Mouse (Mus musculus): ENCODE results near the gene Gm49711.

Gm49711 gene

DNA sequence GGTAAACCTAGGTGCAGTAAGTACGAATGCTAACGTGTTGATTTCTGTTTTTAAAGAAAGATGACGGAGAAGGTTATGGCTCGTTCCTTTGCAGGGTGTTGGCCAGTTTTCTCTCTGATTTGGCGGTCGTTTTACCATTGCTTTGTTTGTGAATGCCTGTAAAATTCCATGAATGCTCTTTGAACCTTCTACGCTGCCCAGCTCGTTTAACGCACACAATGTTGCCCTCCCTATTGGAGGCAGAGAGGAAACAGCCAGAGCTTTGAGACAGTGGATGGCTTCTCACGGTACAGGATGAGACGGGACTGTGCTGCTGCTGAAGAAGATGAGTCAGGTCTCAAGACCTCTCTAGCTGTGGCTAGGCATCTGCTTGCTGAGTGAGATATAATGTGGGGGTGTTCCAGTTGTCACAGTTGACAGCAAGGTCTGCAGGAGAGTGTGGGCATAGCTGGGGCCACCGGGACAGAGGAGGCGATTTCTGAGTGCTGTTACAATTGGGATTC is 60.9 kb downstream of the Gm49711 start:
- in situ Hi-C loops (cut with MboI, MseI): no loop called here

DNA sequence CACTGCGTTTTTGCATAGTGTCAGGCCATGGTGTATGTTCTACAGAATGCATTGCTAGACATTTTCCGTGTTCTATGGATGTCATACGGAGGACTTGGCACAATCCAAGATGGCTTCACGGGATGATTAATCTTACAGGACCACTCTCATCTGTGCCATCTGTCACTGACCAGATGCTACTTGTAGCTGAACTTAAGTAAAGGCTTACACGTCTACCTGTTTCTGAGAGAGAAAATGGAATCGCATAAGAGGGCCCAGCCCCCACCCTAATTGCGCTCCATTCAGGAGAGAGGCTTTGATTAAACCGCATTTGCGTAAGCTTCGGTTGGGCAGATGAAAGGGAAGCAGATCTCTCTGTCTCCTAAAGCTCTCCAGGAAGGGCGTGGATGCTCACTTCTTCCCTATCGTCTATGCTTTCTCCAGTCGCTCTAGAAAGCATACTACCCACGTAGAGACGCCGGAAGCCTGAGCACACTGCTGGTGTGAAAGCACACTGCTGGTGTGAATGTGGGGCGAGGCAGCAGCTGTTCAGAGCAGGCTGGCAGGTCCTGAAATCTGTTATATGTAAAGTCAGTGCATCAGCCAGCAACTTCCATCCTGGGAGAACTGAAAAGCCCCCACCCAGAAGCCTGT is 62.9 kb downstream of the Gm49711 start:
- in situ Hi-C loops (cut with MboI, MseI): no loop called here

DNA sequence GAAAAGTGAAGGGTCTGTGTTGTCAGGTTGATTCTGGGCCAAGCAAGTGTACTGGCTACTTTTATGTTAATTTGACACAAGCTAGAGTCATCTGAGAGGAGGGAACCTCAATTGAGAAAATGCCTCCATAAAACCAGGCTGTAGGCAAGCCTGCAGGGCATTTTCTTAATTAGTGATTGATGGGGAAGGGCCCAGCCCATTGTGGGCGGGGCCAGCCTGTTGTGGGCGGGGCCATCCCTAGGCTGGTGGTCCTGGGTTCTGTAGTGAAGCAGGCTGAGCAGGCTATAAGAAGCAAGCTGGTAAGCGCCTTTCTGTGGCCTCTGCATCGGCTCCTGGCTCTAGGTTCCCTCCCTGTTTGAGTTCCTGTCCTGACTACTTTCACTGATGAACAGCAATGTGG is 69.1 kb downstream of the Gm49711 start:
- in situ Hi-C loops (cut with MboI, MseI): no loop called here

DNA sequence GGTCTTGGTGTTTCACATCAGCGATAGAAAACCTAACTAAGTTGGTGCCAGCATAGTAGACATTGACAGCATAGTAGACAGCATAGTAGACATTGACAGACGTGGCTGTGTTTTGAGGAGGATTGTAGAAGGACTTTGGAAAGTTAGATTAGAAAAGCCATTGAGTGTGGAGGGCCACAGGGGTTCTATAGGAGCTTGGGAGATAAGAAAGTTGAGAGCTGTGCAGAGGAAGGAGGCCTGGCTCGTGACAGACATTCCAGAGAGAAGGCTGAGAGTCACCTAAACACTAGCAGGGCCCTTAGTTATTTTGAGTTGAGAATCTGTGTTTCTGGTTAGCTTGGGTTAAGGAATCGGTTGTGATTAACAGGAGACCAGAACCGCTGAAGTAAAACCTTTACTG is 69.5 kb downstream of the Gm49711 start:
- in situ Hi-C loops (cut with MboI, MseI): no loop called here

DNA sequence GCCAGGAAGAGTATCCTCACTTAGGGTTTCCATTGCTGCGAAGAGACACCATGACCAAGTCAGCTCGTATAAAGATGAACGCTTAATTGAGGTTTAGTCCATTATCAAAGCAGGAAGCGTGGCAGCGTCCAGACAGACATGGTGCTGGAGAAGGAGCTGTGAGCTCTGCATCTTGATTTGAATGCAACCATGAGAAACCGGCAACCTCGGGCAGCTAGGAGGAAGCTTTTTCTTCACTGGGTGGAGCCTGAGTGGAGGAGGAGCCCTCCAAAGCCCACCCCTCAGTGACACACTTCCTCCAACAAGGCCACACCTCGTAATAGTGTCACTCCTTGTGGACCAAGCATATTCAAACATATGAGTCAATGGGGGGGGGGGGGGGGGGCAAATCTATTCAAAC is 71.7 kb downstream of the Gm49711 start:
- in situ Hi-C loops (cut with MboI, MseI): no loop called here

DNA sequence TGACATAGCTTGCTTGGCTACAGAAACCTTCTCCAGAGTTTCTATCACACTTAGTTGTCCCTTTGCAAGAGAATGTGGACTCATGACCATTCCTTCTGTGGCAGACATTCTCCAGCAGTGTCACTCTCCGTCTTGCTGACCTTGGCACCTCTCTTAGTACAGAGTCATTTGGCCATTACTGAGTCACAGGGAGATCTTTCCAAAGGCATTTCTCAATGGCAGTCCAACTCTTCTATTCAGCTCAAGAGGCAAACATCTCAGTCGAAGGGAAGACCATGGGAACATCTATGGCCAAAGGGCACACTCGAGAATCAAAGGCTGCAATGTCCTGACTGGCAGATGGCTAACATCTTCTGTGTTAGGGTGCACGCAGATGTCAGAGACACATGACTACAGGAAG is 74.4 kb downstream of the Gm49711 start:
- in situ Hi-C loops (cut with MboI, MseI): no loop called here

DNA sequence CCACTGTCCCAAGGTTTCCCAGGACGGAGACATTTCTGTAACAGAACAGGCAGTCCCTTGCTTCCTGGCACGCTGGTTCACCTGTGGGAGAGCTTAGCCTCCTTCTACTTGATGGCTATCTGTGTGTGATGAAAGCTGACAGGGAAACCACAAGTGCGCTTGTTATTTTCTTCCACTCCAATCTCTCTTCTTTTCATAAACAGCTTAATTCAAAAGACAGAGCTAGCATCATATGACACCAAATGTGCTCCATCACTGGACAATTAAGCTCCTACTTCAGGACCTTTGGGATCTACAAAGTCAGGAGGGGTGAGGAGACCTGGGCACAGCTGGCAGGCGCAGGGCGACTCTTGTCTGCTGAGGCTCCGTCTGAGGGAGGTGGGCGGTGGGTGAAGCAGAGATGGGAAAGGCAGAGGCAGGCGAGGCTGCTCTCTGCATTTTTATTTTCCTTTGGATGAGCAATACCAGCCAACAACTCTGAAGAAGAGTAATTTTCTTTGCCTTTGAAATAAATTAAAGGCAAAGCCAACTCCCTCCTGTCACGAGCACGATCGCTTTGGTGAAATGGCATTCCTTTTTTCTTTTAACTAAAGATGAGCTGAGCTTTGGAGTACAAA is 76.1 kb downstream of the Gm49711 start:
- in situ Hi-C loops (cut with MboI, MseI): no loop called here

DNA sequence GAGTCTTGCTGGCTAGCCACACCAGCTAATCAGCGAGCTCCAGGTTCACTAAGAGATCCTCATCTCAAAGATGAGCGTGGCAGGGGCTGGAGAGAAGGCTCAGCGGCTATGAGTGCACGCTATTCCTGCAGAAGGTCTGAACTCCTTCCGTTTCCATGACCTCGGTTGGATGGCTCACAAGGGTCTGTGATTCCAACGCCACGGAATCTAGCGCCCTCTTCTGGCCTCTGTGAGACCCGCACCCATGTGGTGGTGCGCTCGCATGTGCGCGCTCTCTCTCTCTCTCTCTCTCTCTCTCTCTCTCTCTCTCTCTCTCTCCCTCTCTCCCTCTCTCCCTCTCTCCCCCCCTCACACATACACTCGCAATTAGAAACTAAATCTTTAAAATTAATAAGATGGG is 78.2 kb downstream of the Gm49711 start:
- in situ Hi-C loops (cut with MboI, MseI): no loop called here

DNA sequence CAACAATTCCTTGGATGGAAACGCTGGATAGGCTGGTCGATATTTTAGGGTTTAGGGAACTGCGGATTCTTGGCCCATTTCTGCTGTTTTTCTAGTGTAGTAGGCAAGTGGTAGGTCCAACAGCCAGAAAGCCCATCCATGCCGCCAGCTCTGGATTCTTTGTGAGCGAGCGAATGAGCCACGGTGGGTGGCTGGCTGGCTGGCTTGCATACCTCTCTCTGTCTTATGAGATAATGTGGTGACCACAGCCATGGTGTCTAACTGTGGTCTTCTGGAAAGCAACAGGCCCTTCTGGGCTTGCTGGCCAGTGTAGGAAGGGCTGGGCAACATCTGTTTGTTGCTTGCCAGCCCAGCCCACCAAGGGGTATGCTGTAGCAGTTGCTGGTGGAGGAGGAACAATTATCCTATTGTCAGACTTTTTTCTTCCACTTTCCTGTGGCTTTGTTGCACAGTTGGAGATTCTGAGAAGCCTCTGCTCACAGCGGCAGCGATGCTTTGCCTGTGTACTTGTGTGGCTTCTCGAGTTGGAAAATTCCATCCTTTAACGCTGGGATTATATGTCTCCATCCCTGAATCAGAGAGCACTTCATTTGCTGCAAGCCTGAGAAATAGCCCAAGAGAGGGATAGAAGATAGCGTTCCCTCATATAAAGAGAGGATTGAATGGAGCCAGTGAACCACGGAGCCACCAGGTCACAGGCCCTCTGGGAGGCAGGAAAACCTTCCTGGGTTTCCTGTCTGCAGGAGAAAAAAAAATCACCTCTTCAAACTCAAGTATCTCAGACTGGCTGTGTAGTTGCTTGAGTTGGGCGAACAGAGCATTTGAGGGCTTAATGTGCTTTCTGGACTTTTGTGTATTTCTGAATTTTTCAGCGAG is 81.5 kb downstream of the Gm49711 start:
- in situ Hi-C loops (cut with MboI, MseI): no loop called here

DNA sequence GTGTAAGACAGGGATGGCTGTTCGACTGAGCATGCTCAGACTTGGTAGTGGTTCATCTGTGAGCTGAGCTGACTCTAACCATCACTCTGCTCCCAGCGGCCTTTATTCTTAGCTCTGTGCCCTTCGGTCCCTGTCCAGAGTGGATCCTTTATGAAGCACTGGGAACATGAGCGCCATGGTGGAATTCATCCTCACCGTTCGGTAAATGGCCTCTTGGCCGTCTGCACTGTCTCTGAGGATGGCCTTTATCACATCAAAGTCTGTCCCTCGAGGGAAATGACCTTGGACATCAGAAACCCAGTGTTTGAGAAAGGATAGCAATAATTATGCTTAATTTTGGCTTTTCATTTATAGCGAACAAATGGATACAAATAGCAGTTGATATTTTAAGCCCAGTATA is 82.2 kb downstream of the Gm49711 start:
- in situ Hi-C loops (cut with MboI, MseI): no loop called here

DNA sequence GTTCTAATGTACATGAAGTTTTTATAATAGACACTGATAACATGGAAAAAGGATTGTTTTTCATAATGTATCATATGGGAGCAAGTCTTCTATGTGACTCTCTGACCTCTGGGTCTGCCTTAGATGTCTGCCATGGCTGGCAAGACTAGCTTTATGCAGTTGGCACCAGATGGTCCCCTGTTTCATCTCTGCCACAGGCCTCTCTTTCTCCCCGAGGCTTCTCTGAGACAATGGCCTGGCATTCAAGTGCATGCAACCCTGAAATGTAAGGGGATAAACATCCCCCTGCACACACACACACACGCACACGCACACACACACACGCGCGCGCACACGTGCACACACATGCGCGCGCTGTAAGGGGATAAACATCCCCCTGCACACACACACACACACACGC is 82.9 kb downstream of the Gm49711 start:
- in situ Hi-C loops (cut with MboI, MseI): no loop called here

DNA sequence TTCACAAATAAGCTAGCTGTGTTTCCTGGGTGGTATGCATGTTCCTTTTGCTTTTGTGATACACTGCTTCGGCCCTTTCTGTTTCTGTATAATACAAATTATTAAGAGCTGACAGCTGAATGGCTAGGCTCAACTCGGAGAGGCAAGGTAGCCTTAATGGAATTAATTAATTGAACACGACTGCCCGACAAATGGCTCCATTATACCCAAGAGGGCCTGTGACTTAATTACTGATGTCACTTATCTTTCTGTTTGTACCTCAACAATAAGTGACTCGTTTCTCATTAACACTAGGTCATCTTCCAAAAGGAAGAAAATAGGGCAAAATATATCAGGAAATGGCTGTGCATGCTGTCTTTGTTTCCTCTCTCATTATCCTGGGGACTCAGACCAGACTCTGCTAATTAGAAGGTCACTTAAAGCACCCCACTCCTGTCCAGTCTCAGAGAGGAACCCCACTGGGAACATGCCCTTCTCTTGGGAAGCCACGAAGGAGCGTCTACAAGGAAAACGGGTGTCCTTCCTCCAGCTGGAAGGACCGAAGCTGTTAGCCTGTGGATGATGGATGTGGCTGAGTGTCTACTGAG is 84.4 kb downstream of the Gm49711 start:
- in situ Hi-C loops (cut with MboI, MseI): no loop called here

DNA sequence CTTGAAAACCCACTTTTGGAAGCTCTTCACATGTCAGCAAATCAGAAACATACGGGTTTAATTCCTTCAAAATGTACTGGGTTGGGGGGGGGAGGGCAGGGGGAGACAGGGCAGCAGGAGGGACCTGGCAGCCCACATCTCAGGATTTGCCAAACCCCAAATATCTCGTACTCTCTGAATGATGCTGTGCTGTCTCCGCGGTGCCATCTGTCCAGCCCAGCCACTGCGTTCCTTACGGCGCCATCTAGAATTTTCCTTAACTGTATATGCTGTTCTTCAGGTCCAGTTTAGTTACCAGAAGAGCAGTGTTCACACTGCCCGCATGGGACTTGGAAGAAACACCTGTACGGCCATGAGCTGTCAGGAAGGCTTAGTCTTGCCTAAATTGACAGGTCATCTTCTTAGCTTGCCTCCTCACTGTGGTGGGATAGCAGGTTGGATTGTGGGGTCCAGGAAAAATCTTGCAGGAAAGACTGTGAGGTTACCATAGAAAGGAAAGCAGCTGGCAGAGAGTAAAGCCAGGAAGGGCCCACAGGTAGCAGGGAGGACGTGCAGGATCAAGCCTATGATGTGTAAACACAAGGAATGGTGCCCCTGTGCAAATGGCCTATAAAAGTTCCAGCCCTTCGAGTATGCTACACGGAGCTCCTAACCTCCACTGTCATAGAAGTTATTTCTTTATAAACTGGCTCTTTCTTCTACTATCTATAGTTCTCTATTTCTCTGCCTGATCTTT is 89.7 kb downstream of the Gm49711 start:
- in situ Hi-C loops (cut with MboI, MseI): no loop called here

DNA sequence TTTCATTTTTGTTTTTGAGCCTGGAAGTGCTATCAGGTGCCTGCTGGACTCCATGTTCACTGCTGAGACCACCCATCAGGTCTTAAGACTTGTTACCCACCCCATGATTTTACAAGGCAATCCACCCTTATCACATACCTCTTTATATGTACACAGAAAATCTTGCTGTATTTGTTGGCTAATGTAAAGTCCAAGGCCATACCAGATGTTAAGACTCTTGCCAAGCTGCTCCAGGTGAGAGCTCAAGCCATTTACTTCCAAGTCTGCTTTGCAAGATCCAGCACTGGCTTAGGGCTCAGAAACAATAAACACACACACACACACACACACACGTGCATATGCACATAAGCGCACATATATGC is 90.2 kb downstream of the Gm49711 start:
- in situ Hi-C loops (cut with MboI, MseI): no loop called here

DNA sequence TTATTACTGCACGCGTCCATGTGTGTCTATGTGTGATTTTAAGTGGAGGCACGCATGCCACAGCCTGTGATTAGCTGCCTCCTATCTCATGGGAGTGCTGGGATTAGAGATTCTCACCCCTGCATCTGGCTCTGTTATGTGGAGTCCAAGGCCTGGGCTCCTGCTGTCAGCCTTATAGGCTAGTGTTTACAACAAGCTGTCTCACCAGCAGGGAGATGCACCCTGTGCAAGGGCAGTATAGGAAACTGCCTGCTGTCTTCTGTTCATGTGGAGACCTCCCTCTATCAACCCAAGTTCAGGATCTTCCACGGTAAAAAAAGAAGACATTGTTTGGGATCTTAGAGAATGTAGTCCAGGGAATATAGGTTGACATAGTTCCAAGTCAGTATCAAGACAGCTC is 92.9 kb downstream of the Gm49711 start:
- in situ Hi-C loops (cut with MboI, MseI): no loop called here

DNA sequence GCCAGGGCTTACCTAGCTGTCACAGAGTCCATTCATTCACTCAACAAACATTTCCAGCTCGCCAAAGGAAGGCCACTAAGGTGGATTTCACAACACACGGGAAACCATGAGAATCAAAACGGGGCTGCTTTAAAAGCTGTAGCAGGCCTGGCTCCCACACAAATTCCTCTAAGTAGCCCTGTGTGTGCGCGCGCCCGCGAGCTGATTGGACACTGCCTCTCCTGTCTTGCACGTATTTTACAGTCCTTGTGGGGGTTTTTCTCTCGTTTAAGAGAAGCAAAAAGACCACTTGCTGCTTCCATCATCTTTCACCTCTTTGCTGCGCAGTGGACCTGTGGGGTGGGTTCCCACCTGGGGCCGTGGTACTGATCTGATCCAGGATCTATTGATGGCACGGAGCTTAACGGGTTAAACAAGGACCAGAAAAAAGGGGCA is 99.9 kb downstream of the Gm49711 start:
- in situ Hi-C loops (cut with MboI, MseI): no loop called here

DNA sequence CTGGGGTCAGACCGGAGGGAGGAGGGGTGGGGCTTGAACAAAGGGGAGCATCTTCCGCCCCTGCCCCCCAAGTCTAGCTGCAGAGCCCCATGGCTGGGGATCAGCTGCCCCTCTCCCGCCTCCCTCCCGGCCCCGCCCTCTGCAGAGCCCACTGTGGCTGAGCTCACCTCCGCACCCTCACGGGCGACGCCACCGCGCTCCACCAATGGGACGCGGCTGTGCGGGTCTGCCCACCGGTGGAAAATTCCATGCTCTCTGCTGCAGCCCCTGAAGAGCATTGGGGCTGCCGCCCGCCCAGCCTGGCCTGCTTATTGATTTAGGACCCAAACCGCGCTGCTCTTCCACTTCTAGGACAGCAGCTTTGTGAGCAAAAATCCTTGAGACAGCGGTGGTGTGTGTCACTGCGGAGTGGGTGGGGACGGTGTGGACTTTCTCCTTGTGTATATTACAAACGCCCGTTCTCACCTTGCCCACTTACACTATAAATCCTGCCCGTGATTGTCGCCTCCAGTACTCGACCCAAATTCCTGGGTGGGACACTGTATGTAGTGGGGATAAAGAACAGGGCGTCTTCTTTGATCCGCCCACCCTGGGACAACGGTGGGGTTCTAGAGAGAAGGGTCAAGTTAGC is 100.5 kb downstream of the Gm49711 start:
- in situ Hi-C loops (cut with MboI, MseI): no loop called here

DNA sequence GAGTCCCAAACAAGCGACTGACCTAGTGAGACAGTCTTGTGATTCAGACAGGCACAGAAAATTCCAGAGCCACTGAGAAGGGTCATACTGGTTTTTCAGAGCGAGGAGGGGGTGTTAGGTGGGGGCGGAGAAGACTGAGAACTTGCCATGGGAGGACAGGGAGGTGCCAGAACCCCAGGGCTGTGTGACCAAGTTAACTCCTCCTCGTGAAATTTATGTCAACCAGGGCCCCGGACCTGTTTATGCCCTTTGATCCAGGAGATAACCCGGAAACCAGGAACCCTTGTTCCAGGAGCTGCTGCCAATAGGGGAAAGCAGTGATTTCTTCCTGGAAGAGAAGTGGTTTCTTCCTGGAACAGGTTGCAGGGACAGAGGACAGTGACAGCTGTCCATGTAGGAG is 101.0 kb downstream of the Gm49711 start:
- in situ Hi-C loops (cut with MboI, MseI): no loop called here

DNA sequence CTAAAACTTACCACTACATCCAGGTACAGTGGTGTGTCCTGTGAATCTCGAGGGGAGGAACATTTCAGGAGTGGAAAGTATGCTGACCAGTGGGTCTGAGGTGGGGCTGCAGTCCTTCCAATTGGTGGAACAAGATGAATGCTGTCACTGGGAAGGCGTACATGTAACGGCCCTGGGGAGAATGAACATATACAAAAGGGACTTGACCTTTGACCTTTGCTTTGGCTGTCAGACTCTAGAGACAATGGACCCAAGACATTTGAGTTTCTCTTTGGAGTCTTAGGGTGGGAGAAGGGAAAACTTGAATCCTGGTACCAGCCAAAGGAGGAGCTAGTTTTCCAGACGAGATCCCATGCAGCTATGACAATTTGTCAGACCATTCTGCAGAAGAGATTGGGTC is 104.2 kb downstream of the Gm49711 start:
- in situ Hi-C loops (cut with MboI, MseI): no loop called here

DNA sequence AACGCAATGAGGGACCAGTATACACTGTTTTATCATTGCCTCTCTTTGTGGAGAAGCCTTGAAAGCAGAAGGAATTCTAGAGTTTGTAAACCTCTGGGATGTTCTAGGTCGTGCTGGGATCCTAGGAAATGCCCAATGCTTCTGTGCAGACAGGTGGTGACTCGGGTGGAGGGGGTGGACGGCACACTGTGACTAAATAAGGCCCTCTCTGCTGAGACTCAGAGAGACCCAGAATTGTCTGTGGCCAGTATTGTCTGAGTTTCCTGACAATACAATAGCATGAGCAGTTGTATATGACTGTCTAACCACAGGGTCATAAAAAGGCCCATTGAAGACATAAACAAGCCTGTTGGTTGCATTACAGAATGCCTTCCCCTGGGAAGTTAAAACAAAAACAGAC is 105.4 kb downstream of the Gm49711 start:
- in situ Hi-C loops (cut with MboI, MseI): no loop called here

DNA sequence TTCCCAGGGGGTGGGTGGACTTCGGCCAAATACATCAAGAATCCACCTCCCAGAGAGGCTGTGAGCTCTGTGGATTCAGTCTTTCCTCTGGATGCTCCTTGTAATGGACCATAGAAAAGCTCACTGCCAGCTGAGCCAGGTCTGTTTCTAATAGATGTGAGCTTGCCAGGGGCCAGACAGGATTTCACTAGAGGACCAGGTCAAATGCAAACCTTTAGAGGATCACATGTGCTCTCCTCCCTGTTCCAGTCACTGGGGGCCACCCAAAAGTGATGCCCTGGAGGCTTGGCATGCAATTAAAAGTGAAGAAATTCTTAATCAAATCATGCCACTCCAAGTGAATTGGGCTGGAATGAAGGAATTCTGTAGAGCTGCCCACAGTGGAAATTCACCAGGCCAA is 117.9 kb downstream of the Gm49711 start:
- in situ Hi-C loops (cut with MboI, MseI): no loop called here

Measured in T-helper 1 cell (primary cell).